Mouse (Mus musculus) lung, adult 2 months (tissue): ENCODE results near the gene Tmem216.

Experiments
- CTCF ChIP-seq: fragments of 200-500 bp; IDR thresholded peaks from 2 replicates; pipeline ENCODE4 v1.5.1; 2011; ENCODE audit warnings: mild to moderate bottlenecking, low read length, control low read depth; ENCODE audit not compliant: insufficient read depth
- POLR2A ChIP-seq: fragments of 200-500 bp; IDR thresholded peaks from 2 replicates; pipeline ENCODE4 v1.6.1; 2011; ENCODE audit warnings: low read depth, mild to moderate bottlenecking, control low read depth, low read length, borderline replicate concordance; ENCODE audit errors: extremely low read depth

DNA sequence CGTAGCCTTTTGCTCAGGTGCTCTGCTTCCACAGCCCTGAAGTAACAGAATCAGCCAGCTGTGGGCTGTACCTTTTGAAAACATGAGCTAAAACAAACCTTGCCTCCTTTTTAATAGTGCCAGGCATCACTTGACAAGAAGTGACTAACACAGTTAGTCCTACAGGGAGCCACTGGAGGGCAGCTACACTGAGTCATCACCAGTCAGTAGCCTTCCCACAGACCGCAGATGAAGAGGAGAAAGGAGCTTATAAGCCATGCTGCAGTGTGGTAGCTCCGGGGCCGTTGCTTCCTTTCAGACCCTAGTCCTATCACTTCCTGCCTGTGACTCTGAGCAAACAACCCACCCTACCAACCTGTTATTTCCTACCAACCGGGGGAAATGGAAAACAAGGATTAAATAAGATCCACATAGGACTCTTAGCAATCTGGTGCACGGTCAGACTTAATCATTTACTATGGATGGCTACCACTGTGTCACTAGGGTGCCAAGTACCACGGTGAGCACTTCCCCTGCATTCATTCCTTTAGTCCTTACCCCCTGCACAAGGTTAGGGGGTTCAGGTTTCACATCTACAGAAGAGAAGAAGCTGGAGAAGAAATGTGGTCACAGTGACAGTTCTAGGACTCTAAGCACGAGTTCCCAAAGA is 58.4 kb downstream of the Tmem216 start:
- TF ChIP-seq CTCF (no peak), POLR2A (no peak)
